Mouse (Mus musculus) kidney, adult 8-10 months (tissue): ENCODE measurements at regions not wholly inside any gene's neighbourhood (a gene's known extent, or its start where the extent isn't known, plus 50 kb on each side); places are given as distances from the start of the nearest gene placed in this dataset.

Experiments used
- DNase-seq, 2 experiments: peaks; one replicate each; pipeline ENCODE4 v3.0.0; 2022

DNA sequence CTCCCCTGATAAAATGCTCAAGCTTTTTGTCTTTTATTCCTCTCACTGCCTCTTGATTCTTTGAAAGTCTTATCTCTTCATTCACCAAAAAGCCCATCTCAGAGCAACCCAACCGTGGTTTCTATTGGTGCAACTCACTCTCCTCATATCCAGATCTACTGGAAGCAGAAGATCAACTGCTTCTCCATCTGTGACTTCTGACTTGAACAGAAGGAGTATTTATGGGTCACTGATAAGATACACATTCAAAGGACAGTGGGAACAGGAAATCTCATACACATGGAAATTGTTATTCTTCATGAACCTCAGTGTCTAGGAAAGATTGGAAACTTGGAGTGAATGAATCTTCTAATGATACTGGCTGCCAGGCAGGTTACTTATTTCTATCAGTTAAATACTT lies 846.6 kb downstream of the Tlr4 start:
- DNase-seq, result no peak

DNA sequence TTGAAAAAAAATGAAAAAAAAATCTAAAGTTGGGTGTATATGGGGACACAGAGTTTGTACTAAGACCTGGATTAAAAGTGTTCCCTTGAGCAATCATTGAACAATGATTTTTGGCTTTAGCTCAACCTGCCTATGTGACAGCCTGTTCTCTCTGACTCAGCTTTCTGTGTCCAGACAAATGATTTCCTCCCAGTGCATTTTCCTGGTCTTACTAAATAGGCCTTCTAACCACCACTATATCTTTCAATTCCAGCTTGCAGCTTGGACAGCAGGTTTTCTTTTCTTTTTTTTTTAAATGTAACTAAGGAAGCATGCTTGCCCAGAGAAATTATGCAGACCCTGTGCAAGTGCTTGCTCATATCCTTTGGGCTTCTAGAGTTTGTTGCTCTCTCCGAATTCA lies 850.2 kb downstream of the Tlr4 start:
- no peak for DNase-seq

DNA sequence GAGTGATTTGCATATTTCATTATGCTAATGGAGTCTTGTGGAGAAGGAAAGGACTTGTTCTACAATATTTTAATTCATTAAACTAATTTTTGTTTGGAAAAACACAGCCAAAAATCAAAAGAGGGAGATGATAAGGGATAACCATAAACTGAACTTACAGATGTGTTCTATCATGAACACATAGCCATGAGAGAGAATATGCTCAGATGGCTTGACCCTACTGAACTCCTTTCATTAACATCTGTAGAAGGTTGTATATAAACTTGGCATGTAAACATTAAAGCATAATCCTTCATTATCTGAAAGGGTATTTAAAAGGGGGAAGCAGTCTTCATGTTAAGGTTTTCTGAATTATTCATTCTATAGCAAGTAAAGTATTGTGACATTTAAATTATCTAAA lies 871.1 kb downstream of the Tlr4 start:
- DNase-seq, result no peak
